Mouse (Mus musculus): ENCODE measurements around the gene Rbbp8nl. TPM values are rescaled to one million over a fixed set of nuclear protein-coding genes. Genes with fewer than 3 reads are reported as not detected.
"Not testable (repeated sequence)": the region's sequence is repeated elsewhere in the genome, so short reads cannot be mapped to it uniquely, and the experiment has no call there.

Gene Rbbp8nl
- polyA plus RNA-seq, 1 experiment = 0.04 TPM

- not testable (repeated sequence) for DNase-seq (ENCODE audit: extremely low spot score in 1 of 2, low spot score in 1 of 2)
Observed at GRCm38 (mm10) chr2:180258951-180259484, 30.7 kb downstream of the Rbbp8nl start.

- DNase-seq (ENCODE audit: extremely low spot score in 1 of 2, low spot score in 1 of 2) = no peak
Observed at GRCm38 (mm10) chr2:180257963-180258865, 31.5 kb downstream of the Rbbp8nl start.

GRCm38 (mm10) chr2:180257001-180257521 is 32.6 kb downstream of the Rbbp8nl start, which contains the start of gene Rps21:
Gene Rps21 (plus strand): TSS chr2:180257377.
- peak; percentile 98 for DNase-seq (ENCODE audit: extremely low spot score in 1 of 2, low spot score in 1 of 2)

- no peak for DNase-seq (ENCODE audit: extremely low spot score in 1 of 2, low spot score in 1 of 2)
Observed at GRCm38 (mm10) chr2:180256296-180257000, 33.2 kb downstream of the Rbbp8nl start.

GRCm38 (mm10) chr2:180255701-180256100 is 34.0 kb downstream of the Rbbp8nl start:
- DNase-seq (ENCODE audit: extremely low spot score in 1 of 2, low spot score in 1 of 2) = no peak

GRCm38 (mm10) chr2:180254436-180255209 is 35.1 kb downstream of the Rbbp8nl start:
- DNase-seq (ENCODE audit: extremely low spot score in 1 of 2, low spot score in 1 of 2) = no peak

GRCm38 (mm10) chr2:180251838-180252237 is 37.8 kb downstream of the Rbbp8nl start:
- no peak for DNase-seq (ENCODE audit: extremely low spot score in 1 of 2, low spot score in 1 of 2)

GRCm38 (mm10) chr2:180250930-180251611 is 38.6 kb downstream of the Rbbp8nl start:
- DNase-seq (ENCODE audit: extremely low spot score in 1 of 2, low spot score in 1 of 2) = peak in 1 of 2 experiments; percentile 93

GRCm38 (mm10) chr2:180248947-180249660 is 40.6 kb downstream of the Rbbp8nl start:
- no peak for DNase-seq (ENCODE audit: extremely low spot score in 1 of 2, low spot score in 1 of 2)

GRCm38 (mm10) chr2:180247916-180248315 is 41.8 kb downstream of the Rbbp8nl start:
- no peak for DNase-seq (ENCODE audit: extremely low spot score in 1 of 2, low spot score in 1 of 2)

GRCm38 (mm10) chr2:180243108-180243507 is 46.6 kb downstream of the Rbbp8nl start:
- DNase-seq (ENCODE audit: extremely low spot score in 1 of 2, low spot score in 1 of 2) = no peak

GRCm38 (mm10) chr2:180238591-180238990 is 51.1 kb downstream of the Rbbp8nl start:
- DNase-seq (ENCODE audit: extremely low spot score in 1 of 2, low spot score in 1 of 2) = no peak

GRCm38 (mm10) chr2:180237601-180238345 is 51.9 kb downstream of the Rbbp8nl start:
- DNase-seq (ENCODE audit: extremely low spot score in 1 of 2, low spot score in 1 of 2) = no peak

GRCm38 (mm10) chr2:180236930-180237329 is 52.7 kb downstream of the Rbbp8nl start:
- no peak for DNase-seq (ENCODE audit: extremely low spot score in 1 of 2, low spot score in 1 of 2)

- DNase-seq (ENCODE audit: extremely low spot score in 1 of 2, low spot score in 1 of 2) = no peak
Observed at GRCm38 (mm10) chr2:180236500-180236899, 53.2 kb downstream of the Rbbp8nl start.

GRCm38 (mm10) chr2:180235788-180236187 is 53.9 kb downstream of the Rbbp8nl start:
- no peak for DNase-seq (ENCODE audit: extremely low spot score in 1 of 2, low spot score in 1 of 2)

- DNase-seq (ENCODE audit: extremely low spot score in 1 of 2, low spot score in 1 of 2) = no peak
Observed at GRCm38 (mm10) chr2:180234980-180235379, 54.7 kb downstream of the Rbbp8nl start.

- DNase-seq (ENCODE audit: extremely low spot score in 1 of 2, low spot score in 1 of 2) = no peak
Observed at GRCm38 (mm10) chr2:180234353-180234752, 55.3 kb downstream of the Rbbp8nl start.

All from frontal cortex, adult 2 months (tissue).